Mouse (Mus musculus) MEL (cell line): ENCODE measurements around the gene Cep170b. TPM values are rescaled to one million over a fixed set of nuclear protein-coding genes. Genes with fewer than 3 reads are reported as not detected.
A peak's percentile ranks its signal among the peaks of the same experiment; 100 is the strongest.

Experiments
- DNase-seq: peaks from one replicate; pipeline ENCODE4 v3.0.0; 2011; ENCODE audit warnings: low read depth, low spot score
- H3K27ac ChIP-seq: 2 replicates; pipeline ENCODE4 v1.5.1; 2012; ENCODE audit warnings: low read depth, mild to moderate bottlenecking, control low read depth, low read length, moderate library complexity; ENCODE audit not compliant: control insufficient read depth
- H3K27me3 ChIP-seq, 2 experiments: fragments of 150-350 bp in 1 of 2; sonication (generic) in 1 of 2; 2 replicates each; pipeline ENCODE4 v1.6.1; 2012; ENCODE audit warnings: low read length in 2 of 2, mild to moderate bottlenecking in 2 of 2, improper control_type of control experiment in 1 of 2, moderate library complexity in 1 of 2; ENCODE audit not compliant: insufficient read depth in 2 of 2, control insufficient read depth in 1 of 2
- H3K36me3 ChIP-seq, 2 experiments: 2 replicates each; pipeline ENCODE4 v1.6.1; 2012 to 2014; ENCODE audit warnings: low read length in 2 of 2, improper control_type of control experiment in 1 of 2, inconsistent platforms in 1 of 2, mild to moderate bottlenecking in 1 of 2; ENCODE audit not compliant: insufficient read depth in 2 of 2, control insufficient read depth in 1 of 2
- H3K4me1 ChIP-seq, 2 experiments: fragments of 150-350 bp in 1 of 2; sonication (generic) in 1 of 2; 2 replicates each; pipeline ENCODE4 v1.6.1; 2012; ENCODE audit warnings: low read length in 2 of 2, improper control_type of control experiment in 1 of 2, mild to moderate bottlenecking in 1 of 2; ENCODE audit not compliant: insufficient read depth in 2 of 2, control insufficient read depth in 1 of 2
- H3K4me3 ChIP-seq, 2 experiments: fragments of 150-350 bp in 1 of 2; sonication (generic) in 1 of 2; 2 replicates each; pipeline ENCODE4 v1.5.1; 2012; ENCODE audit warnings: low read depth in 2 of 2, low read length in 2 of 2, mild to moderate bottlenecking in 2 of 2, moderate library complexity in 2 of 2, control low read depth in 1 of 2, improper control_type of control experiment in 1 of 2; ENCODE audit not compliant: control insufficient read depth in 1 of 2, insufficient read depth in 1 of 2
- H3K79me2 ChIP-seq: 2 replicates; pipeline ENCODE4 v1.6.1; 2012; ENCODE audit warnings: mild to moderate bottlenecking, low read length, moderate library complexity; ENCODE audit not compliant: control insufficient read depth, poor library complexity, insufficient read depth
- H3K9ac ChIP-seq: 2 replicates; pipeline ENCODE4 v1.6.1; 2012; ENCODE audit warnings: low read depth, mild to moderate bottlenecking, control low read depth, low read length, moderate library complexity; ENCODE audit not compliant: control insufficient read depth, poor library complexity, severe bottlenecking
- H3K9me3 ChIP-seq: fragments of 150-350 bp; sonication (generic); replicated peaks from 2 replicates; pipeline ENCODE4 v1.6.1; 2012; ENCODE audit warnings: mild to moderate bottlenecking, low read length, improper control_type of control experiment, moderate library complexity; ENCODE audit not compliant: insufficient read depth
- BHLHE40 ChIP-seq: IDR thresholded peaks from 2 replicates; pipeline ENCODE4 v1.6.1; 2012; ENCODE audit warnings: low read depth, mild to moderate bottlenecking, inconsistent platforms, low read length, improper control_type of control experiment, borderline replicate concordance
- CHD2 ChIP-seq: IDR thresholded peaks from 2 replicates; pipeline ENCODE4 v1.6.1; 2011; ENCODE audit warnings: low read length, improper control_type of control experiment
- CTCF ChIP-seq, 3 experiments: IDR thresholded peaks in 2 of 3; conservative IDR thresholded peaks in 1 of 3; 2 replicates each; pipeline ENCODE4 v1.5.1; 2011 to 2012; ENCODE audit warnings: low read length in 3 of 3, low read depth in 2 of 3, mild to moderate bottlenecking in 2 of 3, improper control_type of control experiment in 1 of 3, inconsistent platforms in 1 of 3, mixed read lengths in 1 of 3, moderate library complexity in 1 of 3; ENCODE audit not compliant: control insufficient read depth in 1 of 3, insufficient read depth in 1 of 3, poor library complexity in 1 of 3, severe bottlenecking in 1 of 3
- ELF1 ChIP-seq: IDR thresholded peaks from 2 replicates; pipeline ENCODE4 v1.6.1; 2014; ENCODE audit warnings: low read depth, mild to moderate bottlenecking, inconsistent platforms, low read length, improper control_type of control experiment, moderate library complexity
- EP300 ChIP-seq, 2 experiments: IDR thresholded peaks; 2 replicates each; pipeline ENCODE4 v1.6.1; 2011; ENCODE audit warnings: improper control_type of control experiment in 2 of 2, low read length in 2 of 2, low read depth in 1 of 2, mild to moderate bottlenecking in 1 of 2
- ETS1 ChIP-seq: IDR thresholded peaks from 2 replicates; pipeline ENCODE4 v1.6.1; 2012; ENCODE audit warnings: low read depth, mild to moderate bottlenecking, inconsistent platforms, low read length, improper control_type of control experiment, moderate library complexity
- GABPA ChIP-seq: IDR thresholded peaks from 2 replicates; pipeline ENCODE4 v1.6.1; 2012; ENCODE audit warnings: low read depth, mild to moderate bottlenecking, inconsistent platforms, low read length, improper control_type of control experiment, moderate library complexity
- HCFC1 ChIP-seq: IDR thresholded peaks from 2 replicates; pipeline ENCODE4 v1.6.1; 2012; ENCODE audit warnings: low read depth, mild to moderate bottlenecking, inconsistent platforms, low read length, improper control_type of control experiment, moderate library complexity
- KAT2A ChIP-seq: conservative IDR thresholded peaks from 2 replicates; pipeline ENCODE4 v1.6.1; 2012; ENCODE audit warnings: low read depth, low read length, improper control_type of control experiment, inconsistent platforms
- MAFK ChIP-seq: IDR thresholded peaks from 2 replicates; pipeline ENCODE4 v1.6.1; 2011; ENCODE audit warnings: low read depth, mild to moderate bottlenecking, low read length, improper control_type of control experiment, borderline replicate concordance
- MAX ChIP-seq: IDR thresholded peaks from 2 replicates; pipeline ENCODE4 v1.6.1; 2011; ENCODE audit warnings: low read length, improper control_type of control experiment
- MAZ ChIP-seq: IDR thresholded peaks from 2 replicates; pipeline ENCODE4 v1.6.1; 2012; ENCODE audit warnings: low read depth, mild to moderate bottlenecking, inconsistent platforms, low read length, improper control_type of control experiment
- MEF2A ChIP-seq: IDR thresholded peaks from 2 replicates; pipeline ENCODE4 v1.6.1; 2014; ENCODE audit warnings: low read depth, mild to moderate bottlenecking, inconsistent platforms, low read length, improper control_type of control experiment; ENCODE audit not compliant: poor library complexity, insufficient replicate concordance, severe bottlenecking; ENCODE audit errors: extremely low read depth
- MXI1 ChIP-seq: IDR thresholded peaks from 2 replicates; pipeline ENCODE4 v1.6.1; 2011; ENCODE audit warnings: mild to moderate bottlenecking, low read depth, low read length, improper control_type of control experiment
- MYC ChIP-seq: IDR thresholded peaks from 2 replicates; pipeline ENCODE4 v1.6.1; 2011; ENCODE audit warnings: low read depth, mild to moderate bottlenecking, low read length, improper control_type of control experiment, moderate library complexity
- NELFE ChIP-seq: IDR thresholded peaks from 2 replicates; pipeline ENCODE4 v1.6.1; 2011; ENCODE audit warnings: low read depth, low read length, improper control_type of control experiment
- NRF1 ChIP-seq: IDR thresholded peaks from 2 replicates; pipeline ENCODE4 v1.6.1; 2014; ENCODE audit warnings: low read depth, mild to moderate bottlenecking, inconsistent platforms, low read length, improper control_type of control experiment, moderate library complexity; ENCODE audit not compliant: poor library complexity, insufficient read depth, severe bottlenecking
- POLR2A ChIP-seq, 2 experiments: IDR thresholded peaks; 2 replicates each; pipeline ENCODE4 v1.6.1; 2011 to 2012; ENCODE audit warnings: low read length in 2 of 2, mild to moderate bottlenecking in 2 of 2, control low read depth in 1 of 2, improper control_type of control experiment in 1 of 2, low read depth in 1 of 2, moderate library complexity in 1 of 2; ENCODE audit not compliant: control insufficient read depth in 1 of 2, insufficient read depth in 1 of 2, poor library complexity in 1 of 2
- RAD21 ChIP-seq: IDR thresholded peaks from 2 replicates; pipeline ENCODE4 v1.6.1; 2011; ENCODE audit warnings: mild to moderate bottlenecking, low read depth, low read length, improper control_type of control experiment
- SMC3 ChIP-seq: IDR thresholded peaks from 2 replicates; pipeline ENCODE4 v1.6.1; 2011; ENCODE audit warnings: low read depth, low read length, improper control_type of control experiment
- TAL1 ChIP-seq: IDR thresholded peaks from 2 replicates; pipeline ENCODE4 v1.6.1; 2012; ENCODE audit warnings: mild to moderate bottlenecking, inconsistent platforms, low read length, moderate library complexity, mixed read lengths
- TBP ChIP-seq: IDR thresholded peaks from 2 replicates; pipeline ENCODE4 v1.8.0; 2011; ENCODE audit warnings: low read depth, low read length, improper control_type of control experiment
- TCF12 ChIP-seq: IDR thresholded peaks from 2 replicates; pipeline ENCODE4 v1.6.1; 2014; ENCODE audit warnings: low read depth, mild to moderate bottlenecking, inconsistent platforms, low read length, improper control_type of control experiment, moderate library complexity
- UBTF ChIP-seq: IDR thresholded peaks from 2 replicates; pipeline ENCODE4 v1.6.1; 2012; ENCODE audit warnings: low read depth, mild to moderate bottlenecking, inconsistent platforms, low read length, improper control_type of control experiment, moderate library complexity, borderline replicate concordance; ENCODE audit not compliant: insufficient read depth
- USF1 ChIP-seq: IDR thresholded peaks from 2 replicates; pipeline ENCODE4 v1.6.1; 2014; ENCODE audit warnings: low read depth, mild to moderate bottlenecking, inconsistent platforms, low read length, improper control_type of control experiment, moderate library complexity
- USF2 ChIP-seq, 2 experiments: IDR thresholded peaks; 2 replicates each; pipeline ENCODE4 v1.6.1; 2011 to 2012; ENCODE audit warnings: improper control_type of control experiment in 2 of 2, low read length in 2 of 2, borderline replicate concordance in 1 of 2, inconsistent platforms in 1 of 2, low read depth in 1 of 2, mild to moderate bottlenecking in 1 of 2; ENCODE audit not compliant: insufficient read depth in 1 of 2
- ZC3H11A ChIP-seq: IDR thresholded peaks from 2 replicates; pipeline ENCODE4 v1.6.1; 2012; ENCODE audit warnings: low read depth, mild to moderate bottlenecking, inconsistent platforms, low read length, improper control_type of control experiment
- ZKSCAN1 ChIP-seq: IDR thresholded peaks from 2 replicates; pipeline ENCODE4 v1.6.1; 2012; ENCODE audit warnings: low read depth, mild to moderate bottlenecking, inconsistent platforms, low read length, improper control_type of control experiment, moderate library complexity
- ZNF384 ChIP-seq: IDR thresholded peaks from 2 replicates; pipeline ENCODE4 v1.6.1; 2012; ENCODE audit warnings: low read depth, mild to moderate bottlenecking, inconsistent platforms, low read length, improper control_type of control experiment
- polyA plus RNA-seq, 2 experiments: library from polyadenylated mRNA; stranded (reverse) in 1 of 2; unstranded in 1 of 2; fragments of >175 nt in 1 of 2; fragments of >200 nt in 1 of 2; gene quantifications; 2 replicates each; pipeline versions ENCODE4 v1.2.1 to v1.2.4; 2012; ENCODE audit warnings: low replicate concordance in 2 of 2, low read depth in 1 of 2; ENCODE audit not compliant: insufficient read length in 2 of 2, insufficient read depth in 1 of 2, missing spikeins in 1 of 2
- total RNA-seq: library from RNA; depleted of rRNA; stranded (reverse); fragments of 300-350 nt; gene quantifications from 2 replicates; pipeline ENCODE4 v1.2.3, GENCODE M21; 2012

Gene Cep170b
- total and polyA plus RNA-seq, 3 experiments, result 49.7 to 64.0 TPM; not detected in 1

DNA sequence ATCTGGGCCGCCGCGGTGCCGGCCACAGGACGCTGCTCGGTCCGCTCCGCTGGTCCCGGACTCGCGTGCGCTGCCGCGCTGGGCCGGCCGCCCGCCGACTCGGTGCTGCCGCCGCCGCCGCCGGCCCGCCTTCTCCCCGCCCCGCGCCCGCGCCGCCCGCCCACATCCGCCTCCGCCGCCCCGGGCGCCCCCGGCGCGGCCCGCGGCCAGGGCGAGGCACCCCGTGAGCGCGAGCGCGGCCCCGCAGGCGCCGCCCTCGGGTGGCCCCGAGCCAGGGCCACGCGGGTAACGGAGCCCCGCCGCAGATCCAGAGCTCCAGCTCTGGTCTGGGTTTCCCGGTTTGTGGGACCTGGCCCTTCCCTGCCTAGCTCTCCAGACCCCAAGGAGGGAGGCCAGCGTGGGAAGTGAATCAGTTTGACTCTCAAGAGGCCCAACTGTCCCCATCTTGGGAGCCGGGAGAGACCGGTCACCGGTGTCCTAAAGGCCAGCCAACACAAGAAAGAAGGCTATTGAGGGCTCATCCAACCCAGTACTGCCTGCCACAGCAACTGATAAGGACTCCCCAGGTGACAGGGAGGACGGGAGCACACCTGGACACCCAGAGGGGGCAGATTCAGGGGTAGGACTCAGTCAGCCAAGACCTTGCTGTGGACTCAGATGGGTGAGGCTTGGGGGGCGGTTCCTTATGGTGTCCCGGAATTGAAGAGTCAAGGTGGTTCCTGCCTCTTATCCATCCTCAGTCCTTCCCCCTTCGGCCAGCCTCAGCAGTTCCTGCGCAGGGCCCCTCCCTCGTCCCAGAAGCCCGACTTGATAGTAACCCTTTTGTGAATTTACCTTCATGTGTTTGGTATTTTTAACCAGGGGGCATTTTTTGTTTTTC lies 45.9 kb upstream of the Cep170b start, which contains the start of gene Akt1 (continued):
- TF ChIP-seq EP300 (IDR thresholded peaks at IDR 0.05; ENCODE audit: low read depth in 1 of 2, low read length in 2 of 2) (peak; percentile 30 to 65; a peak in 3 of 4 replicates), NELFE (peak; percentile 98), HCFC1 (peak; percentile 89), BHLHE40 (no peak)

DNA sequence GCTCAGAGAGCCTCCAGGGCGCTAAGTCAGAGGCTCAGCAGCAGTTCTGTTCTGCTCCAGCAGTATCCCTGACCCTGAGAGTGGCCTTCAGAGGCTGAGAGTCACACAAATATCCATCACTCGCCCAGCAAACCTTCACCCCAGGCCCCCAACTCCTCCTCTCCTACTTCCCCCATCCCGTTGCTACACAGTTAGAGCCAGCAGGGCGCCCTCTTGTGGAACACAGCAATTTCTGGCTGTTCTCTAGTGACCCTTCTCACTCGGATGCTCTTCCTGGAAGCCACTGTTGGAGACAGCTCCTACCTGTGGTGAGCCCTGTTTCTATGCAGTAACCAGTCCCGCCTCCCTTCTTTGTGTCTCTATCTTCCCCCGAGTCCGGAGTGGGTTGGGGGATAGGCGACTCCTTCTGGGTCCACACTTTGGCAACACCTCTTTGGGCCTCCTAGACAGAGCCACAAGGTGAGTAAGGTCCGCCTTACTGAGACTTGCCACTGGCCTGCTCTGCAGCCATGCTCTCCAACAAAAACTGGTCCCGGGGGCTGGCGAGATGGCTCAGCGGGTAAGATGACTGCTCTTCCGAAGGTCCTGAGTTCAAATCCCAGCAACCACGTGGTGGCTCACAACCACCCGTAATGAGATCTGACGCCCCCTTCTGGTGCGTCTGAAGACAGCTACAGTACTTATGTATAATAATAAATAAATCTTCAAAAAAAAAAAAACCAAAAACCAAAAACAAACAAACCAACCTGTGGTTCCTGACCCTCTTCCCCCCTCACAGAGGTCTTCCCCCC lies 44.8 kb upstream of the Cep170b start:
- peak overlapping the region; percentile 56 to 77 for H3K4me3 ChIP-seq
- H3K27me3 ChIP-seq, result no peaks in the 10 kb centered on the region
- peaks cover 43% of the 10 kb centered on the region for H3K79me2 ChIP-seq
- H3K9ac ChIP-seq, result peak overlapping the region; percentile 91
- H3K9me3 ChIP-seq, result no peaks in the 10 kb centered on the region
- H3K27ac ChIP-seq, result peak overlapping the region; percentile 84
- peaks cover 8 to 54% of the 10 kb centered on the region in 2 experiments for H3K4me1 ChIP-seq
- peak; percentile 100 for DNase-seq
- H3K36me3 ChIP-seq, result peaks cover 2 to 22% of the 10 kb centered on the region in 2 experiments; a peak in 3 of 4 replicates
- 0 out of 2 replicates have a peak, but pooled peaks have one; percentile 12 for TF ChIP-seq MEF2A
- no peak for TF ChIP-seq ZKSCAN1
- TF ChIP-seq MAX, result peak; percentile 88
- TF ChIP-seq ETS1, result 0 out of 2 replicates have a peak, but pooled peaks have one; percentile 44
- peak in 2 of 3 experiments; percentile 97 to 99; a peak in 4 of 6 replicates for TF ChIP-seq CTCF (IDR thresholded peaks at IDR 0.05 in 2 of 3, conservative IDR thresholded peaks at IDR 0.05 in 1 of 3; ENCODE audit: control insufficient read depth in 1 of 3, insufficient read depth in 1 of 3, low read depth in 2 of 3, low read length in 3 of 3, poor library complexity in 1 of 3, severe bottlenecking in 1 of 3)
- TF ChIP-seq EP300 (IDR thresholded peaks at IDR 0.05; ENCODE audit: low read depth in 1 of 2, low read length in 2 of 2), result 0 out of 4 replicates have a peak, but pooled peaks of 1 of the 2 experiments have one; percentile 38
- TF ChIP-seq MYC, result peak; percentile 97
- TF ChIP-seq USF1, result peak; percentile 82
- TF ChIP-seq TBP, result peak; percentile 77
- peak; percentile 70 for TF ChIP-seq TCF12
- TF ChIP-seq ELF1, result peak; percentile 90
- TF ChIP-seq UBTF, result no peak
- TF ChIP-seq RAD21, result peak; percentile 45
- 0 out of 2 replicates have a peak, but pooled peaks have one; percentile 13 for TF ChIP-seq NRF1
- peak; percentile 5; the same call in 1 of the 2 replicates for TF ChIP-seq ZC3H11A
- TF ChIP-seq GABPA, result no peak
- TF ChIP-seq MAFK, result no peak
- peak; percentile 74 for TF ChIP-seq HCFC1
- TF ChIP-seq POLR2A (IDR thresholded peaks at IDR 0.05; ENCODE audit: control insufficient read depth in 1 of 2, insufficient read depth in 1 of 2, low read depth in 1 of 2, low read length in 2 of 2, poor library complexity in 1 of 2), result no peak
- TF ChIP-seq SMC3, result peak; percentile 85
- no peak for TF ChIP-seq TAL1
- TF ChIP-seq BHLHE40, result peak; percentile 61
- TF ChIP-seq NELFE, result no peak; the same call in 1 of the 2 replicates
- TF ChIP-seq MXI1, result peak; percentile 89
- TF ChIP-seq MAZ, result peak; percentile 99
- TF ChIP-seq CHD2, result no peak
- TF ChIP-seq KAT2A, result no peak; the same call in 1 of the 2 replicates
- peak; percentile 81 for TF ChIP-seq ZNF384
- TF ChIP-seq USF2 (IDR thresholded peaks at IDR 0.05; ENCODE audit: borderline replicate concordance in 1 of 2, insufficient read depth in 1 of 2, low read depth in 1 of 2, low read length in 2 of 2), result no peak
